Mouse (Mus musculus): Measurements from ENCODE around the gene Zswim8.
A peak's percentile ranks its signal among the peaks of the same experiment; 100 is the strongest.

GRCm38 (mm10) chr14:20765642-20766258 is 58.4 kb downstream of the Zswim8 start:
- TF ChIP-seq EP300 (IDR thresholded peaks at IDR 0.05; ENCODE audit: low read depth) (no peak), CTCF (IDR thresholded peaks at IDR 0.05; ENCODE audit: low read depth) (peak; percentile 98)
